Mouse (Mus musculus) ES-E14 (cell line): ENCODE data around the gene Ing3. TPM values are rescaled to one million over a fixed set of nuclear protein-coding genes. Genes with fewer than 3 reads are reported as not detected.

Experiments used
- DNase-seq: peaks from one replicate; pipeline ENCODE4 v3.0.0-alpha.2; 2013; ENCODE audit warnings: low read depth, low spot score
- H3K27ac ChIP-seq: 2 replicates; pipeline ENCODE4 v1.5.1; 2012; ENCODE audit warnings: low read depth, mild to moderate bottlenecking, low read length, moderate library complexity, mixed read lengths; ENCODE audit not compliant: poor library complexity, insufficient read depth, severe bottlenecking
- H3K36me3 ChIP-seq: 2 replicates; pipeline ENCODE4 v1.6.1; 2012; ENCODE audit warnings: mild to moderate bottlenecking, low read length, moderate library complexity, mixed read lengths; ENCODE audit not compliant: control insufficient read depth, poor library complexity, insufficient read depth, severe bottlenecking
- H3K4me1 ChIP-seq, 2 experiments: fragments of 150-350 bp in 1 of 2; sonication (generic) in 1 of 2; 2 replicates each; pipeline ENCODE4 v1.6.1; 2012; ENCODE audit warnings: low read length in 2 of 2, mild to moderate bottlenecking in 1 of 2, mixed read lengths in 1 of 2; ENCODE audit not compliant: control insufficient read depth in 2 of 2, insufficient read depth in 2 of 2, poor library complexity in 1 of 2
- H3K4me3 ChIP-seq, 2 experiments: fragments of 150-350 bp in 1 of 2; sonication (generic) in 1 of 2; 2 replicates each; pipeline ENCODE4 v1.5.1; 2012; ENCODE audit warnings: low read length in 2 of 2, low read depth in 1 of 2, mild to moderate bottlenecking in 1 of 2, mixed read lengths in 1 of 2; ENCODE audit not compliant: insufficient read depth in 1 of 2, poor library complexity in 1 of 2, severe bottlenecking in 1 of 2
- H3K9ac ChIP-seq: 2 replicates; pipeline ENCODE4 v1.6.1; 2012; ENCODE audit warnings: low read depth, mild to moderate bottlenecking, low read length, mixed read lengths; ENCODE audit not compliant: poor library complexity, insufficient read depth, severe bottlenecking
- H3K9me3 ChIP-seq: fragments of 150-350 bp; sonication (generic); 2 replicates; pipeline ENCODE4 v1.6.1; 2012; ENCODE audit warnings: low read depth, mild to moderate bottlenecking, low read length; ENCODE audit not compliant: control insufficient read depth, insufficient read depth
- CHD2 ChIP-seq: IDR thresholded peaks from 2 replicates; pipeline ENCODE4 v1.6.1; 2014; ENCODE audit warnings: mild to moderate bottlenecking, low read depth, low read length, inconsistent platforms
- HCFC1 ChIP-seq: IDR thresholded peaks from 2 replicates; pipeline ENCODE4 v1.6.1; 2012; ENCODE audit warnings: low read length, inconsistent platforms, borderline replicate concordance; ENCODE audit not compliant: insufficient read depth
- MAFK ChIP-seq: IDR thresholded peaks from 2 replicates; pipeline ENCODE4 v1.6.1; 2014; ENCODE audit warnings: mild to moderate bottlenecking, low read depth, low read length, inconsistent platforms; ENCODE audit not compliant: insufficient read depth
- ZC3H11A ChIP-seq: IDR thresholded peaks from 2 replicates; pipeline ENCODE4 v1.6.1; 2012; ENCODE audit warnings: low read depth, mild to moderate bottlenecking, inconsistent platforms, low read length, borderline replicate concordance
- ZNF384 ChIP-seq: IDR thresholded peaks from 2 replicates; pipeline ENCODE4 v1.6.1; 2012; ENCODE audit warnings: low read depth, low read length, inconsistent platforms
- in situ Hi-C, 2 experiments: fragments of 600-800 bp; cut with MboI; formaldehyde crosslinking; loops; one replicate each; pipeline ENCODE4 v1.15.1; 2025; ENCODE audit warnings: low sequenced_read_pairs in 2 of 2, inconsistent platforms in 1 of 2; ENCODE audit not compliant: unreplicated experiment in 2 of 2
- total RNA-seq: library from RNA; depleted of rRNA; stranded (reverse); fragments of 300-350 nt; gene quantifications from 2 replicates; pipeline ENCODE4 v1.2.3, GENCODE M21; 2012

Gene Ing3
- total RNA-seq, 1 experiment, result 19.9 TPM

GRCm38 (mm10) chr6:21988296-21988695 is 38.9 kb downstream of the Ing3 start:
- Histone ChIP-seq H3K9me3 (no peaks in the 10 kb centered on the region), H3K4me1 (peaks cover 0 to 6% of the 10 kb centered on the region in 2 experiments; a peak in 2 of 4 replicates), H3K9ac (no peak overlapping the region), H3K27ac (no peak overlapping the region), H3K4me3 (no peak overlapping the region), H3K36me3 (no peaks in the 10 kb centered on the region)
- no peak for DNase-seq
- in situ Hi-C loops, result no loop called here
- no peak for TF ChIP-seq CHD2
- TF ChIP-seq ZNF384, result no peak
- no peak for TF ChIP-seq HCFC1
- TF ChIP-seq MAFK, result no peak
- TF ChIP-seq ZC3H11A, result no peak

GRCm38 (mm10) chr6:21989081-21989480 is 39.7 kb downstream of the Ing3 start:
- Histone ChIP-seq H3K4me3 (no peak overlapping the region), H3K4me1 (peaks cover 0 to 6% of the 10 kb centered on the region in 2 experiments; a peak in 2 of 4 replicates), H3K36me3 (no peaks in the 10 kb centered on the region), H3K9ac (no peak overlapping the region), H3K9me3 (no peaks in the 10 kb centered on the region), H3K27ac (no peak overlapping the region)
- DNase-seq, result no peak
- in situ Hi-C loops, result no loop called here
- TF ChIP-seq MAFK, result no peak
- no peak for TF ChIP-seq CHD2
- no peak for TF ChIP-seq ZC3H11A
- TF ChIP-seq ZNF384, result no peak
- no peak for TF ChIP-seq HCFC1

- Histone ChIP-seq H3K9me3 (no peaks in the 10 kb centered on the region), H3K36me3 (no peaks in the 10 kb centered on the region), H3K4me1 (peaks cover 0 to 3% of the 10 kb centered on the region in 2 experiments; a peak in 2 of 4 replicates), H3K27ac (no peak overlapping the region), H3K4me3 (no peak overlapping the region), H3K9ac (no peak overlapping the region)
- in situ Hi-C loops, result no loop called here
- TF ChIP-seq CHD2, result no peak
- TF ChIP-seq ZNF384, result no peak
- no peak for TF ChIP-seq MAFK
- no peak for TF ChIP-seq ZC3H11A
- TF ChIP-seq HCFC1, result no peak
- no peak for DNase-seq
These were observed 41.1 kb downstream of the Ing3 start for GRCm38 (mm10) chr6:21990181-21991135.

GRCm38 (mm10) chr6:21991151-21991550 is 41.8 kb downstream of the Ing3 start:
- H3K4me3 ChIP-seq, result no peak overlapping the region
- H3K9ac ChIP-seq, result no peak overlapping the region
- H3K4me1 ChIP-seq, result peaks cover 0 to 3% of the 10 kb centered on the region in 2 experiments; a peak in 2 of 4 replicates
- H3K27ac ChIP-seq, result no peak overlapping the region
- in situ Hi-C loops, result no loop called here
- TF ChIP-seq HCFC1 (no peak), ZNF384 (no peak), MAFK (no peak), CHD2 (no peak), ZC3H11A (no peak)
- no peak for DNase-seq
- H3K36me3 ChIP-seq, result no peaks in the 10 kb centered on the region
- no peaks in the 10 kb centered on the region for H3K9me3 ChIP-seq
